Mouse (Mus musculus): ENCODE results near the gene Umad1.

DNA sequence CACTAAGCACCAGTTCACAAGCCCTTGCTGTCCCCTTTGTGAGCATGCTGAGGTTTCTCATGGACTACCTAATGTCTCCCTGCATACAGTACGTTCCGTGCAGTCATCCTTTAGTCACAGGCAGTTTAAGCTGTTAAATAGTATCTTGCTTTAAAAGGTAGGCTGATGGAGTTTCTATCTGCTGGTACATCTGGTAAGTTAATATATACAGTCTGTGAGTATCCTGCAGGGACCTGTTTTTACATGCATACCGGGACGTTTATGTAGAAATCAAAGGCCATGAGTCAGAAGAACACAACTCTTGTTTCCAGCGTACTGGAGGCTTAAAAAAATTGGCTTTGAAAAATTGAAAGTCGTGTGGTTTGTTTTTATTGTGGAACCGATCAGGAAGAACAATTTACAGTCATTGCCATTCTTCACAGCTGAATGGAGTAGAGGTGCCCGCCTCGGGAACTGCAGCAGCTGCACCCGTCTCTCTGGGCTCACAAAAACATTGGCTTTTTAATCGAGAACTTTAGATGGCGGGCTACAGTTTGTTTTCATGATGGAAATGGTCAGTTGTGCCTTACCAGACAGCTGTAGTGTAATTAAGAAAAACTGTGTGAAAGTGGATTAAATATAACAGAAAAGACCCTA is 93.6 kb downstream of the Umad1 start:
- TF ChIP-seq CTCF (IDR thresholded peaks at IDR 0.05; ENCODE audit: borderline replicate concordance, extremely low read depth, insufficient read depth, insufficient read length) (no peak), POLR2A (IDR thresholded peaks at IDR 0.05; ENCODE audit: borderline replicate concordance, extremely low read depth, insufficient read depth, insufficient read length, poor library complexity, severe bottlenecking) (no peak)

All from brain, embryonic 14.5 days (tissue).